Mouse (Mus musculus): ENCODE results near the gene Ntn1.

GRCm38 (mm10) chr11:68197471-68197870, 203.2 kb downstream of the Ntn1 start:
- no peak for TF ChIP-seq POLR2A (IDR thresholded peaks at IDR 0.05; ENCODE audit: borderline replicate concordance, low read depth, low read length)
- TF ChIP-seq CTCF (IDR thresholded peaks at IDR 0.05; ENCODE audit: low read depth, low read length) = no peak

All from bone marrow macrophage, adult 2 months (primary cell).